Mouse (Mus musculus): ENCODE results near the gene Rsrc2. TPM values are rescaled to one million over a fixed set of nuclear protein-coding genes. Genes with fewer than 3 reads are reported as not detected.

The Rsrc2 gene
- total and polyA plus RNA-seq, 3 experiments = 55.8 to 128 (median 107) TPM

- TF ChIP-seq CHD2 (IDR thresholded peaks at IDR 0.05; ENCODE audit: low read length) (no peak), NELFE (IDR thresholded peaks at IDR 0.05; ENCODE audit: low read depth, low read length) (no peak), POLR2A (IDR thresholded peaks at IDR 0.05; ENCODE audit: low read depth, low read length) (no peak), MAZ (IDR thresholded peaks at IDR 0.05; ENCODE audit: low read depth, low read length) (no peak), NRF1 (IDR thresholded peaks at IDR 0.05; ENCODE audit: low read depth, low read length) (no peak), EP300 (IDR thresholded peaks at IDR 0.05; ENCODE audit: low read length) (no peak), ZC3H11A (IDR thresholded peaks at IDR 0.05; ENCODE audit: low read depth, low read length) (no peak), ZKSCAN1 (IDR thresholded peaks at IDR 0.05; ENCODE audit: borderline replicate concordance, low read depth, low read length) (no peak), MEF2A (IDR thresholded peaks at IDR 0.05; ENCODE audit: borderline replicate concordance, low read depth, low read length) (no peak), IRF4 (IDR thresholded peaks at IDR 0.05; ENCODE audit: low read depth, low read length) (no peak)
- no peak overlapping the region for H3K4me3 ChIP-seq (replicated peaks in 1 of 3; ENCODE audit: low read depth in 2 of 3, low read length in 2 of 3, poor library complexity in 1 of 3)
- peaks cover 60 to 85% of the 10 kb centered on the region in 2 experiments for H3K36me3 ChIP-seq (replicated peaks in 1 of 2; ENCODE audit: control insufficient read depth in 1 of 2, insufficient read depth in 1 of 2, low read length in 1 of 2)
- H3K79me2 ChIP-seq (replicated peaks; ENCODE audit: control insufficient read depth, extremely low read depth, insufficient read depth, poor library complexity, severe bottlenecking) = no peaks in the 10 kb centered on the region
- no peak for DNase-seq (ENCODE audit: extremely low read depth)
- no peaks in the 10 kb centered on the region for H3K27me3 ChIP-seq (replicated peaks)
- in situ Hi-C loops (cut with MboI; ENCODE audit: low pct_ligation_motif_present, low pct_unique_long_range_greater_than_20kb, low sequenced_read_pairs) = no loop called here
- no peaks in the 10 kb centered on the region for H3K9me3 ChIP-seq (replicated peaks; ENCODE audit: low read length)
- no peak overlapping the region for H3K9ac ChIP-seq (ENCODE audit: insufficient read depth, low read depth)
- no peak overlapping the region for H3K27ac ChIP-seq (ENCODE audit: insufficient read depth, low read depth)
- H3K4me1 ChIP-seq (ENCODE audit: control insufficient read depth in 1 of 2, insufficient read depth in 2 of 2) = no peaks in the 10 kb centered on the region
- no peak overlapping the region for H3K4me2 ChIP-seq (ENCODE audit: insufficient read depth, low read depth, poor library complexity, severe bottlenecking)
- dilution Hi-C loops (cut with MboI; ENCODE audit: extremely low pct_ligation_motif_present, extremely low pct_unique_long_range_greater_than_20kb, low sequenced_read_pairs) = no loop called here
These were observed 16.3 kb upstream of the Rsrc2 start for GRCm38 (mm10) chr5:123765506-123765905.

DNA sequence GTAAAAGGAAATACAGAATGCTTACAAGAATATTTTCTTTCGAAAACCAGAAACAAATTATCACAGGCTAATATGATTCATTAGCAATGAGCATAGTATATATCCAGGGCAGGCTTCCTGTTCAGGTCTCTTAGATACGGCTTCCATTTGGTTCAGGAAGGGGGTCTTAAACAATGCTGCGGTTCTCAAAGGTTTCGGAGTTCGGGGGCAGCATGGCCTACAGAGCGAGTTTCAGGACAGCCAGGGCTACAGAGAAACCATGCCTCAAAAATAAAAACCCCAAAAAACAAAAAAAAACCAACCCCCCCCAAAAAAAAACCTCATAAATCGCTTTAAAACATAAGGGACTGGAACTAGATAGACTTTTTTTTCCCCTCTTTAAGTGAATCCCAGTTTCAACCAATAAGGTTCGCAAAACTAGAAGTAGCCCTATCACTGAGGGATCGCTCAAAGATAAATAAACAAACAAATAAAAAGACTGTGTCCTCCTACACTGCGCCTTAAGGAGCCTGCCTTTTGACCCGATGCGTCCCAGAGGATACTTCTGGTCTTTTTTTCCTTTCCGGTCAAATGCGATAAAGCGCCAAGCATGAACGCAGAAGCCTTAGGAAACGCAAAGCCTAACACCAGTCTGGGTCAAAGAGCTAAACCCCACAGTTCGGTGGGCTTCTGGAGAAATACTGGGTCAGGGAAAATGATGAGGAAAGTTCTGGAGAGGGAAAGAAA lies 712 bp downstream of the Rsrc2 start:
- Histone ChIP-seq H3K27me3 (replicated peaks) (no peaks in the 10 kb centered on the region), H3K4me1 (ENCODE audit: control insufficient read depth in 1 of 2, insufficient read depth in 2 of 2) (peaks cover 5 to 54% of the 10 kb centered on the region in 2 experiments), H3K79me2 (replicated peaks; ENCODE audit: control insufficient read depth, extremely low read depth, insufficient read depth, poor library complexity, severe bottlenecking) (peaks cover 75% of the 10 kb centered on the region), H3K4me2 (ENCODE audit: insufficient read depth, low read depth, poor library complexity, severe bottlenecking) (peak overlapping the region; percentile 37; the same call in 1 of the 2 replicates), H3K4me3 (replicated peaks in 1 of 3; ENCODE audit: low read depth in 2 of 3, low read length in 2 of 3, poor library complexity in 1 of 3) (peak overlapping the region; percentile 73 to 77 (median 74)), H3K36me3 (replicated peaks in 1 of 2; ENCODE audit: control insufficient read depth in 1 of 2, insufficient read depth in 1 of 2, low read length in 1 of 2) (peaks cover 20 to 44% of the 10 kb centered on the region in 2 experiments), H3K27ac (ENCODE audit: insufficient read depth, low read depth) (peak overlapping the region; percentile 93; the same call in 1 of the 2 replicates), H3K9ac (ENCODE audit: insufficient read depth, low read depth) (peak overlapping the region; percentile 97), H3K9me3 (replicated peaks; ENCODE audit: low read length) (no peaks in the 10 kb centered on the region)
- dilution Hi-C loops (cut with MboI; ENCODE audit: extremely low pct_ligation_motif_present, extremely low pct_unique_long_range_greater_than_20kb, low sequenced_read_pairs) (no loop called here), in situ Hi-C loops (cut with MboI; ENCODE audit: low pct_ligation_motif_present, low pct_unique_long_range_greater_than_20kb, low sequenced_read_pairs) (no loop called here)
- TF ChIP-seq CHD1 (IDR thresholded peaks at IDR 0.05; ENCODE audit: low read depth, low read length) (0 out of 2 replicates have a peak, but pooled peaks have one; percentile 31), ZNF384 (IDR thresholded peaks at IDR 0.05; ENCODE audit: low read depth, low read length) (no peak)
- DNase-seq (ENCODE audit: extremely low read depth) = peak; percentile 24

- H3K4me1 ChIP-seq (ENCODE audit: control insufficient read depth in 1 of 2, insufficient read depth in 2 of 2) = peaks cover 5 to 54% of the 10 kb centered on the region in 2 experiments
- H3K27ac ChIP-seq (ENCODE audit: insufficient read depth, low read depth) = no peak overlapping the region
- H3K4me2 ChIP-seq (ENCODE audit: insufficient read depth, low read depth, poor library complexity, severe bottlenecking) = peak overlapping the region; percentile 100
- H3K79me2 ChIP-seq (replicated peaks; ENCODE audit: control insufficient read depth, extremely low read depth, insufficient read depth, poor library complexity, severe bottlenecking) = peaks cover 76% of the 10 kb centered on the region
- H3K36me3 ChIP-seq (replicated peaks in 1 of 2; ENCODE audit: control insufficient read depth in 1 of 2, insufficient read depth in 1 of 2, low read length in 1 of 2) = peaks cover 18 to 45% of the 10 kb centered on the region in 2 experiments
- H3K27me3 ChIP-seq (replicated peaks) = no peaks in the 10 kb centered on the region
- TF ChIP-seq ZC3H11A (IDR thresholded peaks at IDR 0.05; ENCODE audit: low read depth, low read length) (no peak), CHD1 (IDR thresholded peaks at IDR 0.05; ENCODE audit: low read depth, low read length) (peak; percentile 54; the same call in 1 of the 2 replicates), SIN3A (IDR thresholded peaks at IDR 0.05; ENCODE audit: low read length) (0 out of 2 replicates have a peak, but pooled peaks have one; percentile 68), MXI1 (IDR thresholded peaks at IDR 0.05; ENCODE audit: low read depth, low read length) (0 out of 2 replicates have a peak, but pooled peaks have one; percentile 29)
- dilution Hi-C loops (cut with MboI; ENCODE audit: extremely low pct_ligation_motif_present, extremely low pct_unique_long_range_greater_than_20kb, low sequenced_read_pairs) = no loop called here
- DNase-seq (ENCODE audit: extremely low read depth) = no peak
- in situ Hi-C loops (cut with MboI; ENCODE audit: low pct_ligation_motif_present, low pct_unique_long_range_greater_than_20kb, low sequenced_read_pairs) = no loop called here
- H3K9ac ChIP-seq (ENCODE audit: insufficient read depth, low read depth) = peak overlapping the region; percentile 97
- no peaks in the 10 kb centered on the region for H3K9me3 ChIP-seq (replicated peaks; ENCODE audit: low read length)
- H3K4me3 ChIP-seq (replicated peaks in 1 of 3; ENCODE audit: low read depth in 2 of 3, low read length in 2 of 3, poor library complexity in 1 of 3) = peak overlapping the region; percentile 73 to 77 (median 74)
These were observed 1.6 kb downstream of the Rsrc2 start for GRCm38 (mm10) chr5:123747604-123748003.
